Mouse (Mus musculus) small intestine, adult 2 months (tissue): ENCODE data around the gene Synj2.

Source experiments
- CTCF ChIP-seq: fragments of 200-500 bp; IDR thresholded peaks from 2 replicates; pipeline ENCODE4 v1.5.1; 2012; ENCODE audit warnings: low read depth, mild to moderate bottlenecking, control low read depth, inconsistent platforms, low read length, moderate library complexity, mixed read lengths; ENCODE audit not compliant: insufficient replicate concordance, insufficient read length; ENCODE audit errors: extremely low read depth
- POLR2A ChIP-seq: fragments of 200-500 bp; IDR thresholded peaks from 2 replicates; pipeline ENCODE4 v1.6.1; 2012; ENCODE audit warnings: low read depth, mild to moderate bottlenecking, control low read depth, inconsistent platforms, low read length, moderate library complexity

GRCm38 (mm10) chr17:5911591-5911990 is 29.5 kb upstream of the Synj2 start:
- no peak for TF ChIP-seq CTCF
- no peak for TF ChIP-seq POLR2A
